Mouse (Mus musculus): ENCODE results near the gene Yeats4.

The Yeats4 gene

GRCm38 (mm10) chr10:117202981-117203557, 21.2 kb downstream of the Yeats4 start:
- no peak for DNase-seq (ENCODE audit: low spot score in 2 of 2)

GRCm38 (mm10) chr10:117199701-117200100, 24.6 kb downstream of the Yeats4 start:
- DNase-seq (ENCODE audit: low spot score in 2 of 2): no peak

- no peak for DNase-seq (ENCODE audit: low spot score in 2 of 2)
These were observed 27.6 kb downstream of the Yeats4 start for GRCm38 (mm10) chr10:117196696-117197095.

GRCm38 (mm10) chr10:117195748-117196147, 28.6 kb downstream of the Yeats4 start:
- no peak for DNase-seq (ENCODE audit: low spot score in 2 of 2)

- no peak for DNase-seq (ENCODE audit: low spot score in 2 of 2)
These were observed 29.3 kb downstream of the Yeats4 start for GRCm38 (mm10) chr10:117195005-117195404.

GRCm38 (mm10) chr10:117193364-117193763, 30.9 kb downstream of the Yeats4 start:
- DNase-seq (ENCODE audit: low spot score in 2 of 2): no peak

- no peak for DNase-seq (ENCODE audit: low spot score in 2 of 2)
These were observed 38.8 kb downstream of the Yeats4 start for GRCm38 (mm10) chr10:117185399-117186089.

GRCm38 (mm10) chr10:117181098-117181497, 43.2 kb downstream of the Yeats4 start:
- DNase-seq (ENCODE audit: low spot score in 2 of 2): no peak

- DNase-seq (ENCODE audit: low spot score in 2 of 2): no peak
These were observed 49.7 kb downstream of the Yeats4 start for GRCm38 (mm10) chr10:117174645-117175044.

GRCm38 (mm10) chr10:117173566-117174438, 50.5 kb downstream of the Yeats4 start:
- DNase-seq (ENCODE audit: low spot score in 2 of 2): no peak

GRCm38 (mm10) chr10:117173111-117173510, 51.2 kb downstream of the Yeats4 start:
- DNase-seq (ENCODE audit: low spot score in 2 of 2): no peak

- no peak for DNase-seq (ENCODE audit: low spot score in 2 of 2)
These were observed 52.2 kb downstream of the Yeats4 start for GRCm38 (mm10) chr10:117172069-117172468.

- no peak for DNase-seq (ENCODE audit: low spot score in 2 of 2)
These were observed 57.4 kb downstream of the Yeats4 start for GRCm38 (mm10) chr10:117166785-117167425.
